Mouse (Mus musculus): ENCODE measurements around the gene Lhfpl2.

GRCm38 (mm10) chr13:94075181-94075580 lies 17.6 kb downstream of the Lhfpl2 start:
- TF ChIP-seq CTCF (IDR thresholded peaks at IDR 0.05; ENCODE audit: low read depth) (no peak), EP300 (optimal IDR thresholded peaks at IDR 0.05) (no peak)
